Mouse (Mus musculus): ENCODE measurements around the gene Marcks. TPM values are rescaled to one million over a fixed set of nuclear protein-coding genes. Genes with fewer than 3 reads are reported as not detected.

Marcks gene
- total RNA-seq, 2 experiments from 2014 or later: 117 to 142 TPM

- DNase-seq: peak; percentile 71 to 73
These were observed 999 bp downstream of the Marcks start for GRCm38 (mm10) chr10:37137531-37138310.

GRCm38 (mm10) chr10:37136981-37137518 is 1.7 kb downstream of the Marcks start:
- DNase-seq: peak; percentile 95
- intact Hi-C loops (cut with DNase I): loop anchor here (1.0 to 10.0 kb wide), 10 partner anchors 260 to 1828 kb away; partner anchors contain the start of gene Lama4

More at GRCm38 (mm10) chr10:37137531-37138310, 999 bp downstream of the Marcks start:
- intact Hi-C loops (cut with DNase I): loop anchor here (1.0 to 10.0 kb wide), 10 partner anchors 59 to 1827 kb away; partner anchors contain the start of gene Lama4

- intact Hi-C loops (cut with DNase I): loop anchor here (1.0 to 10.0 kb wide), 10 partner anchors 121 to 1829 kb away; partner anchors contain the start of gene Lama4
- DNase-seq: peak; percentile 70 to 73
These were observed 2.6 kb downstream of the Marcks start for GRCm38 (mm10) chr10:37135951-37136751.

GRCm38 (mm10) chr10:37133876-37134708 is 4.6 kb downstream of the Marcks start:
- intact Hi-C loops (cut with DNase I): loop anchor here (2.0 to 10.0 kb wide), 3 partner anchors 119 to 1831 kb away; partner anchors contain the start of gene Lama4

GRCm38 (mm10) chr10:37132671-37133070 is 6.0 kb downstream of the Marcks start:
- no peak for DNase-seq
- intact Hi-C loops (cut with DNase I): loop anchor here (10.0 kb wide), 2 partner anchors 972 to 1832 kb away; partner anchors contain the start of gene Lama4

More at GRCm38 (mm10) chr10:37133876-37134708, 4.6 kb downstream of the Marcks start:
- no peak for DNase-seq

GRCm38 (mm10) chr10:37129652-37130051 is 9.1 kb downstream of the Marcks start:
- DNase-seq: no peak
- intact Hi-C loops (cut with DNase I): loop anchor here (10.0 kb wide), 2 partner anchors 975 to 1835 kb away; partner anchors contain the start of gene Lama4

GRCm38 (mm10) chr10:37115329-37115728 is 23.4 kb downstream of the Marcks start:
- no peak for DNase-seq
- intact Hi-C loops (cut with DNase I): no loop called here

GRCm38 (mm10) chr10:37112812-37113211 is 25.9 kb downstream of the Marcks start:
- intact Hi-C loops (cut with DNase I): no loop called here
- no peak for DNase-seq

GRCm38 (mm10) chr10:37112362-37112761 is 26.4 kb downstream of the Marcks start:
- intact Hi-C loops (cut with DNase I): no loop called here
- DNase-seq: no peak

GRCm38 (mm10) chr10:37111432-37111831 is 27.3 kb downstream of the Marcks start:
- intact Hi-C loops (cut with DNase I): no loop called here
- DNase-seq: no peak

- intact Hi-C loops (cut with DNase I): no loop called here
- DNase-seq: peak in 1 of 2 experiments; percentile 13
These were observed 31.7 kb downstream of the Marcks start for GRCm38 (mm10) chr10:37106871-37107627.

GRCm38 (mm10) chr10:37106303-37106702 is 32.4 kb downstream of the Marcks start:
- no peak for DNase-seq
- intact Hi-C loops (cut with DNase I): no loop called here

- DNase-seq: no peak
- intact Hi-C loops (cut with DNase I): no loop called here
These were observed 36.3 kb downstream of the Marcks start for GRCm38 (mm10) chr10:37102227-37103080.

- intact Hi-C loops (cut with DNase I): no loop called here
- DNase-seq: no peak
These were observed 37.0 kb downstream of the Marcks start for GRCm38 (mm10) chr10:37101733-37102132.

- intact Hi-C loops (cut with DNase I): no loop called here
- DNase-seq: no peak
These were observed 42.2 kb downstream of the Marcks start for GRCm38 (mm10) chr10:37096529-37096928.

GRCm38 (mm10) chr10:37095803-37096202 is 42.9 kb downstream of the Marcks start:
- no peak for DNase-seq
- intact Hi-C loops (cut with DNase I): no loop called here

- DNase-seq: no peak
- intact Hi-C loops (cut with DNase I): no loop called here
These were observed 45.4 kb downstream of the Marcks start for GRCm38 (mm10) chr10:37093306-37093705.

GRCm38 (mm10) chr10:37090411-37090810 is 48.3 kb downstream of the Marcks start:
- intact Hi-C loops (cut with DNase I): no loop called here
- DNase-seq: no peak
